ENCODE assay signal across 8 mouse cellular contexts in the genomic region with DNA sequence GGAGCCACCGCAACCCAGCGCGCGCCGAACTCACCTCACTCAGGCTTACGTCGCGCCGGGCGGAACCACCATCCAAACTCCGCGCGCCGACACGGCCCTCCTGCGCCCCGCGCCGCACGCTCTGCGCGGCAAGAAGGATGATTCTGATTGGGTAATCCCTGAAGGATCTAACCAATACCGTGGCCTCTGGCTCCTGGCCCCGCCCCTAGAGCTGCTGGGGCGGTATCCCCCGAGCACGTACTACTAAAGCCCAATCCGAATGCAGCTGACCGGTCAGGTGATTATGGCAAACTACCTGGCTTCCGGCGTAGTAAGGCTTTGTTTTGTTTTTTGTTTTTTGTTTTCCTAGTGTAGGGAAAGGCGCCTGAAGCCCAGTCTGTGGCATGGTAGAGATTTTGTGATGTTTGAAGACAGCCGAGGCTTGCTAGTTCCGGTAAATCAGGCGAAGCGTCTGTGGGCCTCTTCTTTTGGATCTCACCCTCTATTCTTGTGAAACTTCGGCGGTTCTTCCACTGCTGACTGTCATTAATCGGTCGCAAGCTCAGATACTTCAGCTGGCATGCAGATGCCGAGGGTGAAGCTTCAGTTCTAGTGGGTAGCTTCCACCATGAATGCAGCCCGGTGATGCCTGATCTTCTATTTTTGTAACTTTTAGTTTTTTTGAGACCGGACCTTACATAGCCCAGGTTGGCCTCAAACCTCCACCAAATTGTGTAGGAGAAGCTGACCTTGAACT. TPM values are rescaled to one million over a fixed set of nuclear protein-coding genes. Genes with fewer than 3 reads are reported as not detected.
DNase-seq lines count a peak whose midpoint lies in the region; ATAC-seq lines count a peak whose summit lies in the region.

Blm (minus strand) TSS at position 111 of the 736 bp plus-strand sequence.

- peak within 1 kb of the TSS; percentile 84 for H3K4me3 ChIP-seq in lung, embryonic 16.5 days (ENCODE audit: low read length)

- H3K27ac ChIP-seq in lung, embryonic 16.5 days (ENCODE audit: low read length) = peak within 1 kb of the TSS; percentile 82

- peak within 1 kb of the TSS; percentile 88 for H3K9ac ChIP-seq in lung, embryonic 16.5 days (ENCODE audit: low read length)

- under 1% methylated on average over 43 of the region's 43 CpGs for WGBS in lung, embryonic 16.5 days

- H3K4me2 ChIP-seq in lung, embryonic 16.5 days (ENCODE audit: low read depth, low read length) = peak within 1 kb of the TSS; percentile 87

- H3K27me3 ChIP-seq in lung, embryonic 16.5 days (ENCODE audit: control insufficient read depth, insufficient read depth, low read depth, low read length) = no peaks in the 10 kb centered on the region

- ATAC-seq in hematopoietic stem cell, adult 5-6 weeks (replicated peaks in 1 of 2; ENCODE audit: insufficient read depth in 1 of 2, low FRiP score in 2 of 2, low TSS enrichment in 1 of 2, low read depth in 1 of 2, poor library complexity in 2 of 2, severe bottlenecking in 2 of 2) = peak; percentile 98
- peak; percentile 100 for ATAC-seq in lung, embryonic 16.5 days (ENCODE audit: low read depth)

- H3K9me3 ChIP-seq in lung, embryonic 16.5 days (ENCODE audit: control insufficient read depth, low read length) = no peaks in the 10 kb centered on the region

- peak; percentile 96 for DNase-seq in MEL-GATA-1-ER (ENCODE audit: extremely low read depth, low read depth)
- DNase-seq in cerebellum, adult 8-10 months = peak; percentile 94
- peak; percentile 98 for DNase-seq in forelimb bud, embryonic 11.5 days (ENCODE audit: low read depth, low spot score)
- DNase-seq in layer of hippocampus, adult 9-10 months (ENCODE audit: low spot score) = peak; percentile 88
- DNase-seq in ovary, postnatal 10 days (ENCODE audit: low spot score) = peak; percentile 77
- DNase-seq in thymus, postnatal 10 days (ENCODE audit: low spot score in 2 of 2) = peak; percentile 96

- peaks cover 10% of the 10 kb centered on the region for H3K4me1 ChIP-seq in lung, embryonic 16.5 days (replicated peaks; ENCODE audit: control insufficient read depth, insufficient read depth, low read length)

- H3K36me3 ChIP-seq in lung, embryonic 16.5 days (ENCODE audit: control insufficient read depth, insufficient read depth, low read length) = no peaks in the 10 kb centered on the region

RNA-seq across cellular contexts. Expression of gene Blm, which starts in this region (rescaled TPM):
- 37.0 and 37.3 TPM in 2 replicates for total RNA-seq in hematopoietic stem cell, adult 5-6 weeks (2017)
- 23.1 and 25.2 TPM in 2 replicates for polyA plus RNA-seq in lung, embryonic 16.5 days (2015; fragmentation: Nextera tagmentation; extraction: Ambion mirVana)

Comparison
In these comparisons a context has a peak if more than half of its experiments do, and no peak if none do; other contexts are left out.
1. Peak in every context shown above with its lines: DNase-seq, ATAC-seq, H3K4me3 ChIP-seq and H3K27ac ChIP-seq.